Mouse (Mus musculus) cerebellum, adult 11-12 months (tissue): ENCODE results near the gene Fam49a.

ENCODE experiments used
- DNase-seq: peaks from one replicate; pipeline ENCODE4 v3.0.0; 2022

Fam49a gene

DNA sequence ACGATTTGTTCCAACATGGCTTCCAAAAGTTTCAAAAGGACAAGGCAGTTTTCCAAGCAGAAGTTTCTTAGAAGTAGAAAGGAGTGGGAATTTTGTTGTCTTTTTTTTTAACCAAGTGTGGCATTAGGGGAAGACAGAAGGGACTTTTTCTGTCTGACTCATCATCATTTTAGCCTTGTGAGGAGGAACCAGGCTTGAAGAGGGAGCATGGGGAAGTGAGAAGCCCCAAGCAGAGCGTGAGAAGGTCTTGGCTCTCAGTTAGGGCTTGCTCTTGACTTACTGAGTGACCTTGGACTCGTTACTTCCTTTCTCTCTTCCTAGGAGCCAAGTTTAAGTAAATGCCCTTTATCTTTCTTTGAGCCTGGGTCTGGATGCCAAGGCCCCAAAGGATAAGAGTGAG lies 8.6 kb downstream of the Fam49a start:
- no peak for DNase-seq

- no peak for DNase-seq
Observed at GRCm38 (mm10) chr12:12274115-12274514, 12.2 kb downstream of the Fam49a start.

- DNase-seq, result no peak
Observed at GRCm38 (mm10) chr12:12275124-12275779, 13.3 kb downstream of the Fam49a start.

DNA sequence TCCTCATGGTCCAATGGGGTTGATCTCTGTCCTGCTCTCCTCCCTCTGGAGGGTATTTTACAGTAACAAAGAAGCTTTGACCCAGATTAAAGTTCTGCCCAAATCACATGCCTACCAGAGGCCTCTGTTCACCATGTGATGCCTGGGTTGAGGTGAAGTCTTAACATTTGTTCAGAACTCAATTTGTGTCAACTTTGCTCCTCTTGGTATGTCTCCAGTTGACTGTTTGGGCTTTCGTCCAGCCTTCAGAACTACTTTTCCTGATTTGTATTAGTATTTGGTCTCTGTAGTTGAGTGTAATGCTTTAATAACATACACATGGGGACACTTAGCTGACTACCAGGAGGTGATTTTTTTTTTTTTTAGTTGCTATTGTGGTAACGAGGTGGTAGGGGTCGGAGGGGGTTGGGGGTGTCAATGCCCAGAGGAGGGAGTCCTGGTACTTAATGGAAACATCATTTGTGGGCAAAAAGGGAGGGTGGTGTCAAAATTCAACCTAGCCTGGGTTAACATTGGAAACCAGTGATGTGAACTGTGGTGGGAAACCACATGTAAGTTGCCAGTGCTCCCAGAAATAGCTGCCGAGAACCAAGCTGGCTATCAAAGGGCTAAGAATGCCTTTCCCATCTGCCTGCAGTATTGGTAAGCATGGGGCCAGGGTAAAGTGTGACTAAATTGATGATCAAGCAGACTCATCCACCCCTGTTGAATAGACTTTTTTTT lies 16.0 kb downstream of the Fam49a start:
- no peak for DNase-seq

DNA sequence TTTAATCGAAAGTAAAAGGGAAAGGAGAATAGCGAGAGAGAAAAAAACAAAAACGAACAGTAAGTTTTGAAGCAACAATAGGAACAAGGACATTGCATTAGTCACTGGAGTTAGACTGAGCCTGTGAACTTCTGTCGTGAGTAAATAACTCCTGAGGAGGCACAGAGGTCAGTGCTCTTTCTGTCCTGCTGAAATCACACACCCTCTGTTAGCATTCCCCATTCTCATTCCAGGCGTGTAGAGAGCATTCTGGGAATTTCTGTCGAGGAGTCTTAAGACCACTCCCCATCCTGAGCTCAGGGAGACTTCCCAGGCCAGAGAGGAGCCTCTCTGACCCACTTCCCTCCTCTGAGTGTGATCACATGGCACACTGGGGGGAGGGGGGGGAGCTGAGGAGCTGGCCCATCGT lies 16.5 kb downstream of the Fam49a start:
- no peak for DNase-seq

- no peak for DNase-seq
Observed at GRCm38 (mm10) chr12:12283702-12284288, 21.9 kb downstream of the Fam49a start.

GRCm38 (mm10) chr12:12284521-12284920 lies 22.6 kb downstream of the Fam49a start:
- DNase-seq, result no peak

DNA sequence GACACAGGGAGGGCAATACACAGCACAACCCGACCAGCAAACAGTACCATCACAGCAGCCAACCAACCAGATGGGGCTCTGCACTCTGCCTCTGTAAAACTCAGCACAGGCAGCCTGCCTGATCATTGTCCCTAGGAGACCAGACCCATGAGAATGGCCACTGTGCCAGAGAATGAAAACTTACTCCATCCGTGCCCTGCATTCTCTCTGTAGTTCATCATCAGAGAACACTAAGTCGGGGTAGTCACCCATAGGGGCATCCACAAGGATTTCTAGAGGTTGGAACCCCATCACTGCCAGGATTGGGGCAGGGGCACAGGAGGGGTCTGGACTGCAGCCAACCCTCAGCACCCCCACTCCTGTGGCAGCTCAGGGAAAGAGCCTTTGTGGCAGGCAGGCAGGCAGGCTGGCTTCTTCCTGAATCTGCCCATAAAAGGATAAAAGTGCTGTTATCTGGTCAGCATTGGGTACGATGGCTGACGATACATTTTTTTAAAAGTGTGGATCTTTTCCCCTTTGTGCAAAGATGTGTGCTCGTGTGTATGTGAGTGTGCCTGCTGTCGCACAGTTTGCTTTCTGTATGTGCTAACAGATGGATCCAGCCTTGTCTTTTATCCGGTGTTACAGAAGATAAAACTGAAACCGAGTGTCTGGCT lies 25.3 kb downstream of the Fam49a start:
- peak; percentile 45 for DNase-seq

- no peak for DNase-seq
Observed at GRCm38 (mm10) chr12:12287787-12288132, 25.8 kb downstream of the Fam49a start.

- no peak for DNase-seq
Observed at GRCm38 (mm10) chr12:12288586-12288985, 26.6 kb downstream of the Fam49a start.

DNA sequence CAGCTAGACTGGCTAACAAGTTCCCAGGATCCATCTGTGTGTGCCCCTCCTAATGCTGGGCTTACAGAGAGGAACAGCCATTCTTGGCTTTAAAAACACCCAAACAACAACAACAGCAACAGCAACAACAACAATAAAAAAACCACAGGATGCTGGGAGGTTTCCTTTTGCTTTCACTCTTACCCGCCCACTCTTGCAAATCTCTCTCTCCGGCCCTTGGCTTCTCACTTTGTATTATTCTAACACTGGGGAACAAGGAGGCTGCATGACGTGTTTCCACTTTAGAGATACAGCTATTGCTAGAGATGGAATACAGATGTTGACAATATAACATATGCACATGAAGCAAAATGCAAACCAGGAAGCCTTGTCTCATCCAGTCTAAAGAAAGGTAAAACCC lies 27.7 kb downstream of the Fam49a start:
- DNase-seq, result no peak

DNA sequence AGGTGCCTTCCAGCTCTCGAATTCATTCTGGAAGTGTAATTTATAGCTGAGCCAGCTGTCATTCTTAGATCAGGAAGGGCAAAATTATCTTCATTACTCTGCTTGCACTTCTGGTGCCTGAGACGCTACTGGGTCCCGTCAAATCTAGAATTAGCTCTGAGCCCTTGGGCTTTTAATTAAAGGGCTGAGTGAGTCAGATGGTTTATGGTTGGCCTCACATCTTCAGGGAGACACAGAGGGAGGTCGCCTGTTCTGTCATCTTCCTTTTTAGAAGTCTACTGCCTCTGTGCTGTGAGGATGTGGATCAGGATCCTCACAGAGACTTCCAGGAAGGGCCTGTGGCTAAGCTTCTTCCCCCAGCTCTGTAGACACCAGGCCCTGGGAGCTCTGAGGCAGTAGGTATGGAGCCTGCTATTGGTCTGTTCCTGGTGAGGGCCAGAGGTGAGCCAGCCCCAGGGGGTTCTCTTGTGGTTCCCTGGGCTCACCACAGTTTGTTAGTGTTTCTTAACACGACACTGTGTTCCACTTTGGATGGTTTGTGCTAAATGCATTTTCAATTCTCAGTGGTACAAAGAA lies 30.2 kb downstream of the Fam49a start:
- no peak for DNase-seq

GRCm38 (mm10) chr12:12294380-12295171 lies 32.6 kb downstream of the Fam49a start:
- no peak for DNase-seq

DNA sequence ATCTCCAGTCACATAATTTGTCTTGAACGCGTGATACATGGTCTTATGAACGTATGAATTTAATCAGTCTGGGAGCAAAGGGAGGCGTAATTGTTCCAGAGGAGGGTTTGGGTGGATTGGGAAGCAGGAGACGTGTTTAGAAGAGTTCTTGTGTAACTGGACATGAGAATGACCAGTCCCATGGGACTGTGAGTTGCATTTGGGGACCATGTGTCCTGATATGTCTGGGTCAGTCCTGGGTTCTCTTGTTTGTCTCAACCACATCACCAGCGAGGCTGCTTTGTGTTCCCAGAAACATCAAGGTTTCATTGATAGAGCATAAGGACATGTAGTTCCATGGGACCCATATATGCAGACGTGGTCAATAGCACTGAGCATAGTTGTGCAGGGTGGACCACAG lies 36.5 kb downstream of the Fam49a start:
- no peak for DNase-seq

- DNase-seq, result no peak
Observed at GRCm38 (mm10) chr12:12299303-12299702, 37.4 kb downstream of the Fam49a start.

GRCm38 (mm10) chr12:12301149-12301548 lies 39.2 kb downstream of the Fam49a start:
- DNase-seq, result no peak

DNA sequence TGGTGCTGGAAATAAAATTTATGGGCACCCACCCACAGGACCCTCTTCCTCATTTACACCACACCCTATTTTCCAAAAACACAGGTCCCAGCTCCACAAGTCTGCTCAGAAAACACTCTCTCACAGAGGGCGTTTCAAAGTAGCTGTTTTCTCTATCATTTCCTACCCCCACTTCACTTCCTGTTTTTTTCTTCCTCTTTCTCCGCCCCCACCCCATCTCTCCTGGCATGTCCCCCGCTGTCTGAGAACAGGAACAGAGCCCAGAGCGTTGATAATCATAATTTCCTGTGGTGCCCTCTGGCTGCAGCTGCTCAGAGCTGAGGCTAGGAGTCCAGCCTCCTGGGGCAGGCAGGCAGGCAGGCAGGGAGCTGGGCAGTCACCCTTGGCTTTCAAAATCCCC lies 39.9 kb downstream of the Fam49a start:
- DNase-seq, result no peak

DNA sequence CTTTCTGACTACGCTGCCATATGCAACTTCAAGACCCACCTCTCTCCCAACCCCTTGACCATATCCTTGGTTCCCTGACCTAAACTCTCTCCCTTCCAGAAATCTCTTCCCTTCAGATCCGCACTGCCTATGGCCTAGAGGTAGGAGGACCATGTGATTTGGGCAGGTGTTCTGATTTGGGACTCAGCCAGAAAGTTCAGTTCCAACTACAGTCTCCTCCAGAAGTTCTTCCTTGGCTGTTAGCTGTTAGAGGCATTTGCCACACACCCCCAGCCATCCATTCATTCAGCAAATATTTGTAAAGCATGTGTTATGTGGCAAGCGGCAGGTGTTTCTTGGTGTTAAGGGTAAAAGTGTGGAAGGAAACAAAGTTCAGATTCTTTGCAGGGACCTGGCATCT lies 44.3 kb downstream of the Fam49a start:
- no peak for DNase-seq

DNA sequence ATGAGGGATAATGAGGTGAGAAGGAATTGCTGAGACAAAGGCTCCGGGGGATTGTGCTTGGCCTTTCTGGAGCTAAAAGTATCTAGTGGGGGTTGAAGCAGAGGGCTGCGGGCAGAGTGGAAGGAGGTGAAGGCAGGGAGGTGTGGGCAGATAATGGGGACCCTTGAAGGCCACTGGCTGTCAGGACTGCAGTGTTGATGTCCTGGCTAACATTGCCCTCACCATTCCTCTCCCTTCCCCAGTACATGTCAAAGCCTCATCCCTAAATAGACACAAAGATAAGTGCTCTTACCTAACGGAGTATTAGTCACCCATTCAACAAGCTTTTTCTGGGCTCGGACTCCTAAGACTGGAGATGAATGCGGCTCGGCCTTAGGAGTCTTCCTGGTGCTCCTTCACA lies 44.9 kb downstream of the Fam49a start:
- no peak for DNase-seq

DNA sequence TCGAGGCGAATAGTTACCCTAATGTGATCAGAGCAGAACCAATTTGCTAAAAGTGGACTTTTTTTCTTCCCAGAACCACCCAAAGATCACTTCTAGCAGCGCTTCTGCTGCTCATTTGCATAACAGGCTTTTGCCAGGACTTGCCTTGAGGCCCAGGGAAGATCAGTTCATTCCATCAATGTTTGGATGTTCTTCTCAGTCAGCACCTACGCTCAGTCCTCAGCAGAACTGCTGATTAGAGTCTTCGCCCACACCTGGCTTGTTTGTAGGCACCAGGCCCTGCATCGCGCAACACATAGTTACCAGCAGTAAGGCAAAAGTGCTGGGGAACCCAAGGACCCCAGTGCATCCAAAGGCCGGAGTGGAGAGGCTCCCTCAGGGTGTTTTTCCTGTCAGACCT lies 45.3 kb downstream of the Fam49a start:
- no peak for DNase-seq

DNA sequence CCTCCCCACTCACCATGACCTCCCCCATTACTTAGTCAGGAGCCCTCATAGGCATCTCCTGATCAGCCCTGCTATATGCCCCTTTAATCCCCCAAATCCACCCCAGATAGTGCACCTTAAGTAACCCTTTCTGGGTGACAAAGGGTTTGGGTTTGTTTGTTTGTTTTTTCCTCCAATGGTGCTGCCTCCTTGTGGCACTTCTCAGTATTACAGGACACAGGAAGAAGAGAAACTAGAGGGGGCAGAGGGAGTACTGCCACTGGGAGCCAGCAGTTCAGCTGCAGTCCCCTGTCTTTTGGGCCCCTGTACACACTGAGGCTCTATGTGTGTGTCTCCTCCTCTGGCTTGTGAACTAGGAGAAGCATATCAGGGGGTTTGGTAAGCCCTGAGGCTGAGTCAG lies 51.5 kb downstream of the Fam49a start:
- DNase-seq, result no peak

DNA sequence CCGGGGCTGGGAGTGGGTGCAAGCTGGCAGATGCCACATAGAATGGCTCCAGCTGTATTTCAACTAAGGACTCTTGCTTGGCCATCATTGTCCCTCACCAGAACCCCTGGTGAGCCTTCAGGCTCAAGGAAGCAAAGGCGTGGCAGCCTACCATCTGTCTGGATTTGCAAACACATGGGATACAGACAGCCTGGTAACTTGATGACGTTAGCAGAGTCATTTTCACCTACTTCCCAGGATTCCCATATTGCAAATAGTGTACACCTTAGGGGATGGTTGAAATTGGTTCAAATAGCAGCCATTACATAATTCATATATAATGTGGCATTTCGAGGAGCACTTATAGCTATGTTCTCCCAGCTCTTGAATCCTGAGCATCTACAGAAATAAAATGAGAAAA lies 52.0 kb downstream of the Fam49a start:
- DNase-seq, result no peak

GRCm38 (mm10) chr12:12314326-12314725 lies 52.4 kb downstream of the Fam49a start:
- no peak for DNase-seq
